Mouse (Mus musculus): ENCODE measurements around the gene Ripk1.
"Not testable (repeated sequence)": the region's sequence is repeated elsewhere in the genome, so short reads cannot be mapped to it uniquely, and the experiment has no call there.

The Ripk1 gene

GRCm38 (mm10) chr13:34038901-34039341 is 36.8 kb downstream of the Ripk1 start:
- peak; percentile 25 for DNase-seq

GRCm38 (mm10) chr13:34040091-34040490 is 37.9 kb downstream of the Ripk1 start:
- no peak for DNase-seq

- DNase-seq = no peak
These were observed 41.7 kb downstream of the Ripk1 start for GRCm38 (mm10) chr13:34043716-34044393.

- no peak for DNase-seq
These were observed 43.5 kb downstream of the Ripk1 start for GRCm38 (mm10) chr13:34045511-34046249.

- peak; percentile 89 for DNase-seq
These were observed 44.4 kb downstream of the Ripk1 start for GRCm38 (mm10) chr13:34046421-34047012.

GRCm38 (mm10) chr13:34047526-34047925 is 45.4 kb downstream of the Ripk1 start:
- DNase-seq = no peak

- no peak for DNase-seq
These were observed 48.3 kb downstream of the Ripk1 start for GRCm38 (mm10) chr13:34050479-34050878.

GRCm38 (mm10) chr13:34051692-34052091 is 49.5 kb downstream of the Ripk1 start:
- DNase-seq = no peak

GRCm38 (mm10) chr13:34053673-34054282 is 51.6 kb downstream of the Ripk1 start:
- DNase-seq = no peak

- no peak for DNase-seq
These were observed 52.2 kb downstream of the Ripk1 start for GRCm38 (mm10) chr13:34054391-34054790.

- no peak for DNase-seq
These were observed 52.8 kb downstream of the Ripk1 start for GRCm38 (mm10) chr13:34054983-34055382.

GRCm38 (mm10) chr13:34057252-34057651 is 55.1 kb downstream of the Ripk1 start:
- no peak for DNase-seq

- DNase-seq = no peak
These were observed 57.9 kb downstream of the Ripk1 start for GRCm38 (mm10) chr13:34060061-34060460.

- DNase-seq = no peak
These were observed 60.3 kb downstream of the Ripk1 start for GRCm38 (mm10) chr13:34062466-34062865.

GRCm38 (mm10) chr13:34066351-34066750 is 64.2 kb downstream of the Ripk1 start:
- DNase-seq = no peak

- peak; percentile 37 for DNase-seq
These were observed 68.1 kb downstream of the Ripk1 start for GRCm38 (mm10) chr13:34070296-34070695.

GRCm38 (mm10) chr13:34071836-34072235 is 69.7 kb downstream of the Ripk1 start:
- no peak for DNase-seq

GRCm38 (mm10) chr13:34072847-34073246 is 70.7 kb downstream of the Ripk1 start:
- DNase-seq = no peak

- not testable (repeated sequence) for DNase-seq
These were observed 72.3 kb downstream of the Ripk1 start for GRCm38 (mm10) chr13:34074441-34074840.

GRCm38 (mm10) chr13:34075893-34076292 is 73.7 kb downstream of the Ripk1 start:
- not testable (repeated sequence) for DNase-seq

GRCm38 (mm10) chr13:34076561-34077491 is 74.7 kb downstream of the Ripk1 start:
- peak; percentile 61 for DNase-seq

Data from embryo, embryonic 11 days (tissue).